Mouse (Mus musculus) E14TG2a.4 (cell line): Measurements from ENCODE around the gene Lrrc49.

ENCODE experiments used
- CTCF ChIP-seq: conservative IDR thresholded peaks from 2 replicates; pipeline ENCODE4 v1.5.1; 2014; ENCODE audit warnings: low read length
- NANOG ChIP-seq: IDR thresholded peaks from 2 replicates; pipeline ENCODE4 v1.6.1; 2014; ENCODE audit warnings: borderline replicate concordance, low read length, mixed read lengths

- TF ChIP-seq CTCF (no peak), NANOG (no peak)
Measured at GRCm38 (mm10) chr9:60526195-60526594, 161.8 kb downstream of the Lrrc49 start.
